Mouse (Mus musculus) heart, embryonic 12.5 days (tissue): ENCODE results near the gene Mslnl. TPM values are rescaled to one million over a fixed set of nuclear protein-coding genes. Genes with fewer than 3 reads are reported as not detected.

Source experiments
- ATAC-seq: fragments of 200-750 bp; cut with Nextera tagmentation; 2 replicates; pipeline ENCODE4 v1.8.0; 2017; ENCODE audit warnings: moderate TSS enrichment, moderate library complexity; ENCODE audit not compliant: insufficient number of reproducible peaks, low FRiP score
- H3K27ac ChIP-seq: fragments of 300-500 bp; sonication (generic); 2 replicates; pipeline ENCODE4 v1.5.1; 2016; ENCODE audit warnings: mild to moderate bottlenecking, moderate library complexity; ENCODE audit not compliant: poor library complexity, severe bottlenecking
- H3K27me3 ChIP-seq: fragments of 300-500 bp; sonication (generic); replicated peaks from 2 replicates; pipeline ENCODE4 v1.6.1; 2016; ENCODE audit warnings: mild to moderate bottlenecking, moderate library complexity
- H3K36me3 ChIP-seq: fragments of 300-500 bp; sonication (generic); 2 replicates; pipeline ENCODE4 v1.6.1; 2016; ENCODE audit warnings: mild to moderate bottlenecking, moderate library complexity
- H3K4me1 ChIP-seq: fragments of 300-500 bp; sonication (generic); replicated peaks from 2 replicates; pipeline ENCODE4 v1.6.1; 2016; ENCODE audit warnings: mild to moderate bottlenecking
- H3K4me2 ChIP-seq: fragments of 300-500 bp; sonication (generic); 2 replicates; pipeline ENCODE4 v1.6.1; 2016; ENCODE audit warnings: mild to moderate bottlenecking, moderate library complexity
- H3K4me3 ChIP-seq: fragments of 300-500 bp; sonication (generic); 2 replicates; pipeline ENCODE4 v1.5.1; 2016; ENCODE audit warnings: mild to moderate bottlenecking
- H3K9ac ChIP-seq: fragments of 300-500 bp; sonication (generic); 2 replicates; pipeline ENCODE4 v1.6.1; 2016; ENCODE audit warnings: mild to moderate bottlenecking, moderate library complexity
- H3K9me3 ChIP-seq: fragments of 300-500 bp; sonication (generic); replicated peaks from 2 replicates; pipeline ENCODE4 v1.6.1; 2016; ENCODE audit warnings: mild to moderate bottlenecking, moderate library complexity
- WGBS: fragments of 180-500 bp; shearing (Covaris S2); methylation state at CpG from one replicate; pipeline ENCODE4 v1.1.7; 2016; 5-methylcytosine and 5-hydroxymethylcytosine counted together
- polyA plus RNA-seq: library from polyadenylated mRNA; unstranded; fragments of >200 nt; fragmentation: Nextera tagmentation; extraction: Ambion mirVana; gene quantifications from 2 replicates; pipeline ENCODE4 v1.2.1, GENCODE M21; 2016

Gene Mslnl
- polyA plus RNA-seq, 1 experiment from 2014 or later: not detected

DNA sequence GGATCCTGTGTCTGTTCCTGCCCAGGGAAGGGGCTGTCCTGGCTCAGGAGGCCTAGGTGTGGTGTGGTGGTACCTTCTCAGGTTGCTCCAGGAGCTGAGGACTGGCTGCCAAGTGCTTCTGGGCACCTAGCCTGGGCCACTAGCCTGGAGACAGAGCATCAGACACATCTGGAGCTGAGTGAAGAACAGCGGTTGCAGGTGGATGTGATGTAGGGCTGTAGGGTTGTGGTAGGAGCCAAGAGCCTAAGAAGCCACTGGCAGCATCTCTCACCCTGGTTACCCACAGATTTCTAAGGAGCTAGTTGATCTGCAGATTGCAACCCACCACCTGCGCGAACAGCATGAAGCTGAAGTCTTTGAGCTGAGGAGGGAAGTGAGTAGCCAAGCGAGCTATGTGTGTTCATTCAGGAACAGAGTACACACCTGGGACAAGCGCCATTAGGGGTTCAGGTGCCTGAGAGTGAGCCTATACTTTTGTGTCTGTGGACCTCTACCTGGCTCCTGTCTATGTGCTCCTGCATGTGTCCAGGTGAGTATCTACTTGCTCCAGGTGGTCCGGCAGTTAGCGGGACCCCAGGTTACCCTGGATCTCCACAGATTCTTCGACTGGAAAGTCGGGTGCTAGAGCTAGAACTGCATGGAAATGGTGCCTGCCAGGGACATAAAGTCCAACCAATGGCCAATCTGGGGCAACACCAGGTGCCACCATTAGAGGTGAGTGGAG lies 51.1 kb downstream of the Mslnl start:
- no peak overlapping the region for H3K4me3 ChIP-seq
- no peaks in the 10 kb centered on the region for H3K27me3 ChIP-seq
- H3K36me3 ChIP-seq: peaks cover 51% of the 10 kb centered on the region
- peaks cover 36% of the 10 kb centered on the region for H3K4me1 ChIP-seq
- H3K4me2 ChIP-seq: no peak overlapping the region
- H3K9me3 ChIP-seq: no peaks in the 10 kb centered on the region
- H3K9ac ChIP-seq: no peak overlapping the region
- H3K27ac ChIP-seq: no peak overlapping the region
- ATAC-seq: no peak
- 92% methylated on average over 9 of the region's 9 CpGs for WGBS

- peak overlapping the region; percentile 93 for H3K4me2 ChIP-seq
- peak overlapping the region; percentile 82 for H3K9ac ChIP-seq
- 28% methylated on average over 19 of the region's 19 CpGs for WGBS
- no peaks in the 10 kb centered on the region for H3K9me3 ChIP-seq
- peaks cover 48% of the 10 kb centered on the region for H3K4me1 ChIP-seq
- H3K4me3 ChIP-seq: peak overlapping the region; percentile 77
- H3K27me3 ChIP-seq: no peaks in the 10 kb centered on the region
- H3K27ac ChIP-seq: peak overlapping the region; percentile 85
- H3K36me3 ChIP-seq: peaks cover 27% of the 10 kb centered on the region
- no peak for ATAC-seq
Measured at GRCm38 (mm10) chr17:25791320-25791842, 55.5 kb downstream of the Mslnl start.

DNA sequence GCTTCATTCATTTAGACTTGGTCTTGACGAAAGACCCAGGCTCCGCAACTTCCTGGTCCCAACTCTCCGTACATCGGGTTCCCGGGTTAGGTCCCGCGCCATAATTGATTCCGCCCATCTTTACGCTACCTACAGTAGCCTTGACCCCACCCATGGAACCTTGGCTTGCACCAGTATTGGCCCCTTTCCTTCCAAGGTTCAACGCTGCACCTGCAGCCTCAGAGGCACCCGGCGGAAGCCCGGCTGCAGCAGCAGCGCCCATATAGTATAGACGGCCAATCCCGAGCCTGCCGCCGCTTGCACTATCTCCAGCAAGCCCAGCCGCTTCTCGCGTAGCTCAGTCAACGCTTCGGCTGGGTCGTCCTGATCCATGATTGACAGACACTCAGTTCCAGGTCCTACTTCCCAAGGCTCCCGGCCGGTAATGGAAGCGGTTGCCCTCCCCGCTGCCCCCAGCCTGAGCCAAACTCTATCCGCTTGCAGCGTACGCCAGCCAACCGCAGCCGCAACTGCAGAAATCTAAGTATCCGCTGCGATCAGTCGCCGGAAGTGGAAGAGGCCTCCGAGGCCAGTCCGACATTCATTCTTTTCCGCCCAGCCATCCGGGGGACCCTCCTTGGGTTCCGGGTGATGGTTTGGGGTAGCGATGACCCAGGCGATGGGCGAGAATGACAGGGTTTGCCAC lies 56.1 kb downstream of the Mslnl start:
- Histone ChIP-seq H3K9ac (peak overlapping the region; percentile 82), H3K4me2 (peak overlapping the region; percentile 93), H3K27me3 (no peaks in the 10 kb centered on the region), H3K9me3 (no peaks in the 10 kb centered on the region), H3K4me3 (peak overlapping the region; percentile 77), H3K27ac (peak overlapping the region; percentile 85), H3K36me3 (peaks cover 27% of the 10 kb centered on the region), H3K4me1 (peaks cover 49% of the 10 kb centered on the region)
- ATAC-seq: peak; percentile 65
- under 1% methylated on average over 45 of the region's 45 CpGs for whole genome bisulfite sequencing

- Histone ChIP-seq H3K4me2 (peak within 1 kb of the TSS; percentile 93), H3K9ac (peak within 1 kb of the TSS; percentile 82), H3K27ac (peak within 1 kb of the TSS; percentile 85), H3K27me3 (no peaks in the 10 kb centered on the region), H3K4me3 (peak within 1 kb of the TSS; percentile 77), H3K4me1 (peaks cover 53% of the 10 kb centered on the region), H3K9me3 (no peaks in the 10 kb centered on the region), H3K36me3 (peaks cover 24% of the 10 kb centered on the region)
- ATAC-seq: peak; percentile 58
- WGBS: 1% methylated on average over 14 of the region's 14 CpGs
Measured at GRCm38 (mm10) chr17:25792615-25793014, 56.8 kb downstream of the Mslnl start, which contains the start of gene Fam173a. Gene Fam173a (minus strand): TSS chr17:25792901.

DNA sequence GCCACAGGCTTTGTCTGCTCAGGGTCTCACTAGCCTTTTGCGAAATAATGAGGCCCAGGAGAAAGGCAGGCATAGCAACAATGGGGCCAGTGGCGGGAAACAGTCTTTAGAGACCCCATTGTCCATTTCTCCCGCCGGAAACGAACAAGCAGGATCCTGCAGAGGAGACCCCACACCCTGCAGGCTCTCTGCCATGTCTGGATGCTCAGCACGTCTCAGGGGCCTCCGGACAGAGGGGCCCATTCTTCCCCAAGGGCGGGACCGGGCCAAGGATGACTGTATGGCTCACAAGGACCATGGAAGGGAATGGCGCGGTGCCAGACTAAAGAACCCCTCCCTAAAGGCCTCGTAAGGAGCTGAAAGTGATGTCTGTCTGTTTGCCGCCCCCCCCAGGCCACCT lies 58.4 kb downstream of the Mslnl start:
- H3K4me1 ChIP-seq: peaks cover 53% of the 10 kb centered on the region
- no peaks in the 10 kb centered on the region for H3K27me3 ChIP-seq
- peaks cover 13% of the 10 kb centered on the region for H3K36me3 ChIP-seq
- H3K9ac ChIP-seq: no peak overlapping the region
- no peaks in the 10 kb centered on the region for H3K9me3 ChIP-seq
- no peak overlapping the region for H3K4me3 ChIP-seq
- ATAC-seq: no peak
- no peak overlapping the region for H3K4me2 ChIP-seq
- H3K27ac ChIP-seq: no peak overlapping the region
- WGBS: 83% methylated on average over 13 of the region's 13 CpGs

DNA sequence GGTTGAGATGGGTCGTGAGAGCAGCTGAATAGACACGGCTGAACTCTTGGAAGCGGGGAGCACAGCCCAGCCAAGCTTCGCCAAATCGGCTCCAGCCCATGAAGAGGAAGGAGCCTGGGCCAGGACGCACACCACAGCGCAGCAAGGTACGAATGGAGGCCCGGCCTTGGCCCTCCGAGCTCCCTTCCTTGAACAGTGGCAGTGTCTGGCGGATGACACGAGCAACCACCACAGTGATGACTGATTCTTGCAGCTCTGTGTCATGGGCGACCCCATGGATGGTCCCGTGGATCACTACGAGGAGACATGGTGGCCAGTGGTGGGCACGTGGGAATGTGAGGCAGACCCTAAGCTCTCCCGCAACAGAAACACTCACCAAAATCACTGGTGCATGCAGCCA lies 59.2 kb downstream of the Mslnl start:
- Histone ChIP-seq H3K4me2 (peak overlapping the region; percentile 98), H3K9ac (0 out of 2 replicates have a peak overlapping the region, but pooled peaks have one; percentile 78), H3K27me3 (no peaks in the 10 kb centered on the region), H3K27ac (no peak overlapping the region), H3K4me3 (no peak overlapping the region), H3K4me1 (peaks cover 53% of the 10 kb centered on the region), H3K36me3 (0 out of 2 replicates have a peak, but pooled peaks cover 5% of the 10 kb centered on the region), H3K9me3 (no peaks in the 10 kb centered on the region)
- WGBS: 83% methylated on average over 17 of the region's 17 CpGs
- no peak for ATAC-seq

GRCm38 (mm10) chr17:25795609-25796092 lies 59.8 kb downstream of the Mslnl start, which contains the start of gene AC134908.4:
Gene AC134908.4 (minus strand): TSS chr17:25795659.
- Histone ChIP-seq H3K36me3 (0 out of 2 replicates have a peak, but pooled peaks cover under 1% of the 10 kb centered on the region), H3K4me2 (peak within 1 kb of the TSS; percentile 98), H3K9me3 (no peaks in the 10 kb centered on the region), H3K27me3 (no peaks in the 10 kb centered on the region), H3K9ac (peak within 1 kb of the TSS; percentile 78), H3K4me3 (peak within 1 kb of the TSS; percentile 79), H3K27ac (no peak within 1 kb of the TSS), H3K4me1 (peaks cover 51% of the 10 kb centered on the region)
- 18% methylated on average over 6 of the region's 6 CpGs for WGBS
- ATAC-seq: no peak

GRCm38 (mm10) chr17:25796211-25796771 lies 60.4 kb downstream of the Mslnl start:
- no peak overlapping the region for H3K27ac ChIP-seq
- peak overlapping the region; percentile 78 for H3K9ac ChIP-seq
- H3K4me2 ChIP-seq: peak overlapping the region; percentile 98
- 2% methylated on average over 37 of the region's 37 CpGs for WGBS
- ATAC-seq: peak; percentile 7; the same call in 1 of the 2 replicates
- peak overlapping the region; percentile 79 for H3K4me3 ChIP-seq
- no peaks in the 10 kb centered on the region for H3K36me3 ChIP-seq
- no peaks in the 10 kb centered on the region for H3K9me3 ChIP-seq
- H3K4me1 ChIP-seq: peaks cover 45% of the 10 kb centered on the region
- 0 out of 2 replicates have a peak, but pooled peaks cover under 1% of the 10 kb centered on the region for H3K27me3 ChIP-seq

DNA sequence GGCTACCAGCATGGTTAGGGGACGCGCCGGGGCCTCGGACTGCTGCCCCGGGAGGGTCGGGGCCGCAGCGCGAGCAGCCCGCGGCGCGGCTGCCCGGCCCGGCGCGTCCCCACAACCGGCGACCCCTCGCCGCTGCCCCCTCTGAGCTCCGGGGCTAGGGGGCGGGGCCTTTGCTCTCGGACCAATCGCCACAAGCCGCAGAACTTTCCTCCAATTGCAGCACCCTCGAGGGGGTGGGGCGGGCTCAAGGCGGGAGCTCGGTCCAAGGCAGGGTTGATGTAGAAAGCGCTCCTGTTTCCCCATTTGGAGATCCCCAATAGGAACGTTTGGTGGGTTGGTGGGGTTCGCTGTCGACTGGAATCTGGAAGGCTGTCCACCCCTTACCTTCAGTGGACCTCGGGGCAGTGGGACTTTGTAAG lies 61.1 kb downstream of the Mslnl start, which contains the start of gene Metrn:
Metrn (minus strand) TSS at position 186 of the 419 bp plus-strand sequence.
- ATAC-seq: peak; percentile 82
- H3K27me3 ChIP-seq: peaks cover 4% of the 10 kb centered on the region; the same call in 1 of the 2 replicates
- H3K4me3 ChIP-seq: peak within 1 kb of the TSS; percentile 79
- WGBS: under 1% methylated on average over 35 of the region's 35 CpGs
- peak within 1 kb of the TSS; percentile 98 for H3K4me2 ChIP-seq
- H3K9ac ChIP-seq: peak within 1 kb of the TSS; percentile 78
- no peaks in the 10 kb centered on the region for H3K9me3 ChIP-seq
- no peaks in the 10 kb centered on the region for H3K36me3 ChIP-seq
- no peak within 1 kb of the TSS for H3K27ac ChIP-seq
- peaks cover 41% of the 10 kb centered on the region for H3K4me1 ChIP-seq
